Mouse (Mus musculus) thymus, adult 2 months (tissue): Measurements from ENCODE around the gene Kif15.

ENCODE experiments used
- CTCF ChIP-seq: fragments of 200-500 bp; IDR thresholded peaks from 2 replicates; pipeline ENCODE4 v1.5.1; 2012; ENCODE audit warnings: mild to moderate bottlenecking, control low read depth, low read length, moderate library complexity, borderline replicate concordance; ENCODE audit not compliant: control insufficient read depth, poor library complexity, insufficient read depth; ENCODE audit errors: extremely low read depth
- POLR2A ChIP-seq: fragments of 200-500 bp; IDR thresholded peaks from 2 replicates; pipeline ENCODE4 v1.6.1; 2012; ENCODE audit warnings: mild to moderate bottlenecking, low read length, control low read depth, moderate library complexity; ENCODE audit not compliant: control insufficient read depth, poor library complexity, insufficient read depth; ENCODE audit errors: extremely low read depth

DNA sequence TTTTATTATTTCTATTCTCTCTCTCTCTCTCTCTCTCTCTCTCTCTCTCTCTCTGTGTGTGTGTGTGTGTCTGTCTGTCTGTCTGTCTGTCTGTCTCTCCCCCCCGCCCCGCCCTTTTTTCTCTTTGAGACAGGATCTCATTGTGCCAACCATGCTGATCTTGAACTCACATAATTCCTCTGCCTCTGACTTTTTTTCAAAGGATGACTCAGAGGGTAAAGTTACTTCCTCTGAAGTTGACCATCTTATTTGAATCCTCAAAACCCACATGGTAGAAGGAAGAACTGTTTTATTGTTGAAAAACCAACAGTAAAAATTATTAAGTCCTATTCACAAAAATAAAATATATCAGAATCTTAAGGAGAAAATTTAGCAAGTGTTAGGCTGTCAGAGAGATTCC lies 53.9 kb downstream of the Kif15 start:
- no peak for TF ChIP-seq POLR2A
- no peak for TF ChIP-seq CTCF
